Mouse (Mus musculus): ENCODE measurements at regions not wholly inside any gene's neighbourhood (a gene's known extent, or its start where the extent isn't known, plus 50 kb on each side); places are given as distances from the start of the nearest gene placed in this dataset.

- no peak for TF ChIP-seq CTCF (IDR thresholded peaks at IDR 0.05; ENCODE audit: low read depth, low read length)
- no peak for TF ChIP-seq POLR2A (IDR thresholded peaks at IDR 0.05; ENCODE audit: extremely low read depth, insufficient read depth, low read length)
Measured at GRCm38 (mm10) chr16:39230439-39230838, 338.0 kb downstream of the Igsf11 start.
